Mouse (Mus musculus): Measurements from ENCODE around the gene Kank3. TPM values are rescaled to one million over a fixed set of nuclear protein-coding genes. Genes with fewer than 3 reads are reported as not detected.
A peak's percentile ranks its signal among the peaks of the same experiment; 100 is the strongest.

Gene Kank3
- total and polyA plus RNA-seq, 3 experiments, result 54.6 to 139 (median 61.0) TPM

DNA sequence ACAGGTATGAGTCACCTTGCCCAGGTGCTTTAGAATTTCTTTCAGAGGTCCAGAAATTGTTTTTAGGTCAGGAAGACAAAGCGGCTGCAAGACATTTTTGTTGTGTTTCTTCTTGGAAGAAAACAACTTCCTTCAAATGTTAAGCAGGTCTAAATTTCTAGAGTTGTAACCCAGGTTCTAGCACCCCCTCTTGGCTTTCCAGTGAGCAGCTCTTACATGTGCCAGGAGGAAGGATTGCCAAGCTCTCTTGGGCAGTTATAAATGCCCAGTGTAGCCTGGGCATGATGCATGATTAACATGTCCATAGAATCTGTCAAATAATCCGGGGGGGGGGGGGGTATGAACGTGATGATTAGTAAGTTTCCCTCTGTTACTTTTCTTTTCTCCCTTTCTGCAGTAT, 12.0 kb upstream of the Kank3 start:
- H3K36me3 ChIP-seq (ENCODE audit: control insufficient read depth, insufficient read depth, low read length), result 0 out of 2 replicates have a peak, but pooled peaks cover 1% of the 10 kb centered on the region
- 21% methylated on average over 3 of the region's 3 CpGs for WGBS
- H3K27ac ChIP-seq, result no peak overlapping the region
- DNase-seq, result no peak
- no peaks in the 10 kb centered on the region for H3K27me3 ChIP-seq (ENCODE audit: control insufficient read depth, insufficient read depth, low read length)
- no peak for TF ChIP-seq POLR2A (IDR thresholded peaks at IDR 0.05; ENCODE audit: insufficient read depth, low read depth, low read length)
- 0 out of 2 replicates have a peak, but pooled peaks have one; percentile 29 for TF ChIP-seq EP300 (IDR thresholded peaks at IDR 0.05; ENCODE audit: insufficient read depth, low read depth, low read length)
- TF ChIP-seq CTCF (IDR thresholded peaks at IDR 0.05), result peak; percentile 72
- intact Hi-C loops (cut with DNase I), result no loop called here
- H3K79me2 ChIP-seq (replicated peaks; ENCODE audit: control insufficient read depth, insufficient read depth, low read length), result no peaks in the 10 kb centered on the region
- no peak overlapping the region for H3K4me3 ChIP-seq
- peaks cover 1% of the 10 kb centered on the region; the same call in 1 of the 2 replicates for H3K4me1 ChIP-seq (ENCODE audit: control insufficient read depth, insufficient read depth, low read length)
- no peak overlapping the region for H3K9ac ChIP-seq (ENCODE audit: low read depth, low read length)

DNA sequence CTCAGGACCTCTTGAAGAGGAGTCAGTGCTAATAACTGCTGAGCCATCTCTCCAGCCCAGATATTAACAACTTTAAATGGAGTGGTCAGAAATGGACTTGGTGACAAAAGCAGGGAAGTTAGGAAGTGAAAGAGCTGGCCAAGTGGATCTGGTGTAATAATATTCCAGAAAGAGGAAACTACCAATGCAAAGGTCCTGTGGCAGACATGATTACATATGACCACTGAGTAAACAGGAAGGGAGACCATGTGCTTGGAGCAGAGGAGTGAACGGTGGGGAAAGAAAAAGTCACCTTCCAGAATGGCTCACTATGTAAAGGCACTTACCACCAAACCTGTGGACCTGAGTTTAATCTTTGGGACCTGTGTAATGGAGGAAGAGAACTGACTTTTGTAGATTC, 11.0 kb upstream of the Kank3 start:
- H3K27me3 ChIP-seq (ENCODE audit: control insufficient read depth, insufficient read depth, low read length), result no peaks in the 10 kb centered on the region
- 40% methylated on average over 1 of the region's 1 CpGs for WGBS
- no peak overlapping the region for H3K9ac ChIP-seq (ENCODE audit: low read depth, low read length)
- H3K36me3 ChIP-seq (ENCODE audit: control insufficient read depth, insufficient read depth, low read length), result 0 out of 2 replicates have a peak, but pooled peaks cover 1% of the 10 kb centered on the region
- no peak overlapping the region for H3K4me3 ChIP-seq
- no peak for DNase-seq
- H3K4me1 ChIP-seq (ENCODE audit: control insufficient read depth, insufficient read depth, low read length), result peaks cover 1% of the 10 kb centered on the region; the same call in 1 of the 2 replicates
- intact Hi-C loops (cut with DNase I), result no loop called here
- no peak overlapping the region for H3K27ac ChIP-seq
- H3K79me2 ChIP-seq (replicated peaks; ENCODE audit: control insufficient read depth, insufficient read depth, low read length), result no peaks in the 10 kb centered on the region
- TF ChIP-seq EP300 (IDR thresholded peaks at IDR 0.05; ENCODE audit: insufficient read depth, low read depth, low read length) (no peak), CTCF (IDR thresholded peaks at IDR 0.05) (no peak), POLR2A (IDR thresholded peaks at IDR 0.05; ENCODE audit: insufficient read depth, low read depth, low read length) (no peak)

DNA sequence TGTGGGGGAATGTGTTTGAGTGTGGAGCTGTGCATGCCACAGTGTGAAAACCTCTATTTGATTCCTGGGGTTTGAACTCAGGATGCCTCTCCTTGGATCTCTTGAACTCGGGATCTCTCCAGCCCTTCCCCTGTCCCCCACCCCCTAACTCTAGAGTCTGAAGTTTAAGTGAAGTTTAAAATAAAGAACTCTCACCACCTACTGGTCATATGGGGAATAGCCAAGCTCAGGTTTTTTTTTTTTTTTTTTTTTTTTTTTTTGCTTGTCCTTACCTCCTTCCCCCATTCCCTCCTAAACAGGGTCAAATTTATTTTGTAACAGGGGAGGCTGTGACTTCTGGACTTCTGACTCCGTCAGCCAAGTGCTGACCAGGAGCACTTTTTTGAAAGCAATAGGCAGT, 8.1 kb upstream of the Kank3 start:
- H3K79me2 ChIP-seq (replicated peaks; ENCODE audit: control insufficient read depth, insufficient read depth, low read length), result no peaks in the 10 kb centered on the region
- H3K4me1 ChIP-seq (ENCODE audit: control insufficient read depth, insufficient read depth, low read length), result no peaks in the 10 kb centered on the region; the same call in 1 of the 2 replicates
- no peaks in the 10 kb centered on the region for H3K27me3 ChIP-seq (ENCODE audit: control insufficient read depth, insufficient read depth, low read length)
- TF ChIP-seq POLR2A (IDR thresholded peaks at IDR 0.05; ENCODE audit: insufficient read depth, low read depth, low read length), result no peak
- TF ChIP-seq CTCF (IDR thresholded peaks at IDR 0.05), result peak; percentile 73
- no peak for TF ChIP-seq EP300 (IDR thresholded peaks at IDR 0.05; ENCODE audit: insufficient read depth, low read depth, low read length)
- H3K36me3 ChIP-seq (ENCODE audit: control insufficient read depth, insufficient read depth, low read length), result no peaks in the 10 kb centered on the region
- intact Hi-C loops (cut with DNase I), result loop anchor here (1.0 to 5.0 kb wide), 2 partner anchors 56 to 365 kb away; no protein-coding TSS in a partner anchor
- H3K9ac ChIP-seq (ENCODE audit: low read depth, low read length), result no peak overlapping the region
- no peak overlapping the region for H3K27ac ChIP-seq
- no peak for DNase-seq
- 1% methylated on average over 2 of the region's 2 CpGs for WGBS
- H3K4me3 ChIP-seq, result no peak overlapping the region

DNA sequence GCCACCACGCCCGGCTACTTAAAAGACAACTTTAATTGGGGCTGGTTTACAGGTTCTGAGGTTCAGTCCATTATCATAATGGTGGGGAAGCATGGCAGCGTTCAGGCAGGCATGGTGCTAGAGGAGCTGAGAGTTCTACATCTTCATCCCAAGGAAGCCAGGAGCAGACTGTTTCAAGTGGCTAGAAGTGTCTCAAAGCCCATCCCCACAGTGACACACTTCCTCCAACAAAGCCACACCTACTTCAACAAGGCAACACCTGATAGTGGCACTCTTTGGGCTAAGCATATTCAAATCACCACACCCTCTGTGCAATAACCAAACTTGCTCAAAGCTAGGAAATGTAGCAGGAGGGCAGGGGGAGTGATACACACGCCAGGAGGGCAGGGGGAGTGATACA, 6.1 kb upstream of the Kank3 start:
- no peak for DNase-seq
- H3K36me3 ChIP-seq (ENCODE audit: control insufficient read depth, insufficient read depth, low read length), result no peaks in the 10 kb centered on the region
- H3K4me1 ChIP-seq (ENCODE audit: control insufficient read depth, insufficient read depth, low read length), result no peaks in the 10 kb centered on the region; the same call in 1 of the 2 replicates
- intact Hi-C loops (cut with DNase I), result loop anchor here (5.0 kb wide), 1 partner anchor 367 kb away; no protein-coding TSS in a partner anchor
- TF ChIP-seq CTCF (IDR thresholded peaks at IDR 0.05) (no peak), EP300 (IDR thresholded peaks at IDR 0.05; ENCODE audit: insufficient read depth, low read depth, low read length) (no peak), POLR2A (IDR thresholded peaks at IDR 0.05; ENCODE audit: insufficient read depth, low read depth, low read length) (no peak)
- no peak overlapping the region for H3K27ac ChIP-seq
- H3K4me3 ChIP-seq, result no peak overlapping the region
- 63% methylated on average over 4 of the region's 4 CpGs for WGBS
- no peak overlapping the region for H3K9ac ChIP-seq (ENCODE audit: low read depth, low read length)
- no peaks in the 10 kb centered on the region for H3K27me3 ChIP-seq (ENCODE audit: control insufficient read depth, insufficient read depth, low read length)
- H3K79me2 ChIP-seq (replicated peaks; ENCODE audit: control insufficient read depth, insufficient read depth, low read length), result no peaks in the 10 kb centered on the region

DNA sequence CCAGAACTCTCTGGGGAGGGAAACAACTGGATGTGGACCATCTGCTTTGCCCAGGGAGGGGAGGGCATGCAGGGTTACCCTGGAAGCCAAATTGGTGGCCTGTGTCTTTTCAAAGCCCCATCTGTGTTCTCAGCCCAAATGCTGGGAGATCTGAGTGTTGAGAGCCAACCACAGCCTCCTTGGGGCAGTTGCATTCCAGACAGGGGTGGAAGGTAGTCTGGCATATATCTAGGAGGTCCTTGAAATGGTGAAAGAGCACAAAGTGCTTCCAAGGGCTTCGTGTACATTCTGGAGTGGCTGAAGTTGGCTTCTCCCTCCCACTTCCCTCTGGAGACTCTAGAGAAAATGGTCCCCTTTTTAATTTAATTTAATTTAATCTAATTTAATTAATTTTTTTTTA, 5.6 kb upstream of the Kank3 start:
- H3K9ac ChIP-seq (ENCODE audit: low read depth, low read length), result no peak overlapping the region
- H3K79me2 ChIP-seq (replicated peaks; ENCODE audit: control insufficient read depth, insufficient read depth, low read length), result no peaks in the 10 kb centered on the region
- H3K27ac ChIP-seq, result no peak overlapping the region
- H3K4me1 ChIP-seq (ENCODE audit: control insufficient read depth, insufficient read depth, low read length), result no peaks in the 10 kb centered on the region; the same call in 1 of the 2 replicates
- DNase-seq, result no peak
- WGBS, result 20% methylated on average over 1 of the region's 1 CpGs
- no peak overlapping the region for H3K4me3 ChIP-seq
- intact Hi-C loops (cut with DNase I), result loop anchor here (5.0 kb wide), 1 partner anchor 367 kb away; no protein-coding TSS in a partner anchor
- no peaks in the 10 kb centered on the region for H3K27me3 ChIP-seq (ENCODE audit: control insufficient read depth, insufficient read depth, low read length)
- no peak for TF ChIP-seq EP300 (IDR thresholded peaks at IDR 0.05; ENCODE audit: insufficient read depth, low read depth, low read length)
- no peak for TF ChIP-seq CTCF (IDR thresholded peaks at IDR 0.05)
- no peak for TF ChIP-seq POLR2A (IDR thresholded peaks at IDR 0.05; ENCODE audit: insufficient read depth, low read depth, low read length)
- no peaks in the 10 kb centered on the region for H3K36me3 ChIP-seq (ENCODE audit: control insufficient read depth, insufficient read depth, low read length)

DNA sequence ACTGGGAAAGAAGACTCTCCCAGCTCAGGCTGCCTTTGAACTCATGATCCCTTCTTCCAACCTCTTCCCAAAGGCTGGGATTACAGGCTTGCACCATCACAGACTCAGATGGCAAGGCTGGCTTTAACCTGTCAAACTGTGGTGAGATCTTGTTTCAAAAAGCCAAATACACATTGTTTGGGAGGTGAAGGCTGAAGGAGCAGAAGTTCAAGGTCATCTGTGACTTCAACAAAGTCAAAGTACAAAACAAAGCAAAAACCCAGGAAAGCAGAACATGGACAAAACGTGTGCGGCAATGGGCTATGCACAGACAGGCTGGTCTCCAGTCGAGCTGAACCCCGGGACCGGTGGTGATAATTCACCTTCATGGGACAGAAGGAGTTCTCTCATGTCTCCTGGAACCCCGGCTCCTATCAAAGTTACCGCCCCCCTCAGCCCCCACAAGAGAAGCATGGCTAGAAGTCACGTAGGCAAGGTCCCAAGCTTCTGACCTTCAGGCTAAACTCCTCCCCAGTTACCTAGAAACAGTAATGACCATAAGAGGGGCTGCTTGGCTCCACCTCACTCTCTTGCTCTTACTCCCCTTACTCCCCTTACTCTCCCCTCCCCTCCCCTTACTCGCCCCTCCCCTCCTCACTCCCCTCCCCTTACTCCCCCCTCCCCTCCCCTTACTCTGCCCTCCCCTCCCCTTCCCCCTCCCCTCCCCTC, 3.0 kb upstream of the Kank3 start:
- TF ChIP-seq EP300 (IDR thresholded peaks at IDR 0.05; ENCODE audit: insufficient read depth, low read depth, low read length), result no peak
- no peak for TF ChIP-seq CTCF (IDR thresholded peaks at IDR 0.05)
- no peak for TF ChIP-seq POLR2A (IDR thresholded peaks at IDR 0.05; ENCODE audit: insufficient read depth, low read depth, low read length)
- no peak overlapping the region for H3K4me3 ChIP-seq
- H3K36me3 ChIP-seq (ENCODE audit: control insufficient read depth, insufficient read depth, low read length), result no peaks in the 10 kb centered on the region
- 56% methylated on average over 8 of the region's 9 CpGs for WGBS
- DNase-seq, result no peak
- H3K27me3 ChIP-seq (ENCODE audit: control insufficient read depth, insufficient read depth, low read length), result no peaks in the 10 kb centered on the region
- H3K4me1 ChIP-seq (ENCODE audit: control insufficient read depth, insufficient read depth, low read length), result no peaks in the 10 kb centered on the region; the same call in 1 of the 2 replicates
- no peaks in the 10 kb centered on the region for H3K79me2 ChIP-seq (replicated peaks; ENCODE audit: control insufficient read depth, insufficient read depth, low read length)
- no peak overlapping the region for H3K9ac ChIP-seq (ENCODE audit: low read depth, low read length)
- intact Hi-C loops (cut with DNase I), result no loop called here
- no peak overlapping the region for H3K27ac ChIP-seq

Measured in heart, adult 2 months (tissue).